Mouse (Mus musculus) adrenal gland, adult (tissue): Measurements from ENCODE around the gene Zfp706.

Experiments used
- DNase-seq, 2 experiments: peaks; one replicate each; pipeline ENCODE4 v3.0.0; 2022 to 2023; ENCODE audit warnings: low spot score in 1 of 2; ENCODE audit not compliant: inconsistent age in 2 of 2

Gene Zfp706

GRCm38 (mm10) chr15:37007233-37007958 is at the start of gene Zfp706:
Gene Zfp706 (minus strand): TSS chr15:37007773.
- peak; percentile 99 to 100 for DNase-seq

- DNase-seq = no peak
These were observed 47.0 kb upstream of the Zfp706 start for GRCm38 (mm10) chr15:37054582-37054981.

- DNase-seq = no peak
These were observed 45.7 kb upstream of the Zfp706 start for GRCm38 (mm10) chr15:37053085-37053762.

GRCm38 (mm10) chr15:37047403-37047802 is 39.8 kb upstream of the Zfp706 start:
- DNase-seq = no peak

GRCm38 (mm10) chr15:37046586-37046985 is 39.0 kb upstream of the Zfp706 start:
- DNase-seq = no peak

GRCm38 (mm10) chr15:37046131-37046530 is 38.6 kb upstream of the Zfp706 start:
- DNase-seq = no peak

- DNase-seq = no peak
These were observed 37.9 kb upstream of the Zfp706 start for GRCm38 (mm10) chr15:37045456-37045855.

GRCm38 (mm10) chr15:37042559-37042958 is 35.0 kb upstream of the Zfp706 start:
- DNase-seq = no peak

GRCm38 (mm10) chr15:37041214-37041613 is 33.6 kb upstream of the Zfp706 start:
- peak in 1 of 2 experiments; percentile 59 for DNase-seq

- DNase-seq = no peak
These were observed 31.1 kb upstream of the Zfp706 start for GRCm38 (mm10) chr15:37038666-37039065.

GRCm38 (mm10) chr15:37037704-37038103 is 30.1 kb upstream of the Zfp706 start:
- DNase-seq = no peak

- no peak for DNase-seq
These were observed 29.0 kb upstream of the Zfp706 start for GRCm38 (mm10) chr15:37036481-37037156.

- DNase-seq = no peak
These were observed 26.6 kb upstream of the Zfp706 start for GRCm38 (mm10) chr15:37034155-37034554.

- DNase-seq = no peak
These were observed 25.9 kb upstream of the Zfp706 start for GRCm38 (mm10) chr15:37033431-37033830.

GRCm38 (mm10) chr15:37031334-37032150 is 24.0 kb upstream of the Zfp706 start:
- DNase-seq = no peak

- DNase-seq = no peak
These were observed 23.4 kb upstream of the Zfp706 start for GRCm38 (mm10) chr15:37030929-37031328.

GRCm38 (mm10) chr15:37027956-37028355 is 20.4 kb upstream of the Zfp706 start:
- no peak for DNase-seq

GRCm38 (mm10) chr15:37026458-37026857 is 18.9 kb upstream of the Zfp706 start:
- no peak for DNase-seq

- DNase-seq = no peak
These were observed 13.1 kb upstream of the Zfp706 start for GRCm38 (mm10) chr15:37020581-37021245.

- peak in 1 of 2 experiments; percentile 56 for DNase-seq
These were observed 11.9 kb upstream of the Zfp706 start for GRCm38 (mm10) chr15:37019434-37019833.

GRCm38 (mm10) chr15:37011897-37012296 is 4.3 kb upstream of the Zfp706 start:
- no peak for DNase-seq
